Mouse (Mus musculus) limb, embryonic 11.5 days (tissue): ENCODE data around the gene Tmc5. TPM values are rescaled to one million over a fixed set of nuclear protein-coding genes. Genes with fewer than 3 reads are reported as not detected.
A peak's percentile ranks its signal among the peaks of the same experiment; 100 is the strongest.

Experiments used
- ATAC-seq: fragments of 200-750 bp; cut with Nextera tagmentation; 2 replicates; pipeline ENCODE4 v1.8.0; 2017; ENCODE audit warnings: low read depth; ENCODE audit not compliant: insufficient number of reproducible peaks, low FRiP score, low TSS enrichment
- DNase-seq: peaks from one replicate; pipeline ENCODE4 v3.0.0-alpha.2; 2015; ENCODE audit warnings: low spot score
- H3K27ac ChIP-seq: fragments of 300-500 bp; sonication (generic); replicated peaks from 2 replicates; pipeline ENCODE4 v1.5.1; 2014; ENCODE audit warnings: low read depth, mild to moderate bottlenecking, low read length
- H3K27me3 ChIP-seq: fragments of 300-500 bp; sonication (generic); 2 replicates; pipeline ENCODE4 v1.6.1; 2014; ENCODE audit warnings: mild to moderate bottlenecking, low read length, mixed read lengths; ENCODE audit not compliant: control insufficient read depth, insufficient read depth
- H3K36me3 ChIP-seq: fragments of 300-500 bp; sonication (generic); 2 replicates; pipeline ENCODE4 v1.6.1; 2014; ENCODE audit warnings: mild to moderate bottlenecking, low read length, moderate library complexity, mixed read lengths; ENCODE audit not compliant: control insufficient read depth, insufficient read depth
- H3K4me1 ChIP-seq: fragments of 300-500 bp; sonication (generic); 2 replicates; pipeline ENCODE4 v1.6.1; 2014; ENCODE audit warnings: low read length, mixed read lengths; ENCODE audit not compliant: control insufficient read depth, insufficient read depth
- H3K4me2 ChIP-seq: fragments of 300-500 bp; sonication (generic); 2 replicates; pipeline ENCODE4 v1.6.1; 2014; ENCODE audit warnings: low read depth, mild to moderate bottlenecking, moderate library complexity; ENCODE audit not compliant: severe bottlenecking
- H3K4me3 ChIP-seq: fragments of 300-500 bp; sonication (generic); 2 replicates; pipeline ENCODE4 v1.5.1; 2014; ENCODE audit warnings: low read depth, low read length
- H3K9ac ChIP-seq: fragments of 300-500 bp; sonication (generic); 2 replicates; pipeline ENCODE4 v1.6.1; 2014; ENCODE audit warnings: mild to moderate bottlenecking, low read length
- H3K9me3 ChIP-seq: fragments of 300-500 bp; sonication (generic); 2 replicates; pipeline ENCODE4 v1.6.1; 2016; ENCODE audit warnings: low read length; ENCODE audit not compliant: control insufficient read depth
- WGBS: fragments of 180-500 bp; shearing (Covaris S2); extraction: QIAGEN DNeasy Blood & Tissue Kit; methylation state at CpG from one replicate; pipeline ENCODE4 v1.1.7; 2014; 5-methylcytosine and 5-hydroxymethylcytosine counted together
- polyA plus RNA-seq: library from polyadenylated mRNA; unstranded; fragments of >200 nt; fragmentation: Nextera tagmentation; extraction: Ambion mirVana; gene quantifications from 2 replicates; pipeline ENCODE4 v1.2.1, GENCODE M21; 2014

Gene Tmc5
- polyA plus RNA-seq, 1 experiment from 2014 or later = not detected

DNA sequence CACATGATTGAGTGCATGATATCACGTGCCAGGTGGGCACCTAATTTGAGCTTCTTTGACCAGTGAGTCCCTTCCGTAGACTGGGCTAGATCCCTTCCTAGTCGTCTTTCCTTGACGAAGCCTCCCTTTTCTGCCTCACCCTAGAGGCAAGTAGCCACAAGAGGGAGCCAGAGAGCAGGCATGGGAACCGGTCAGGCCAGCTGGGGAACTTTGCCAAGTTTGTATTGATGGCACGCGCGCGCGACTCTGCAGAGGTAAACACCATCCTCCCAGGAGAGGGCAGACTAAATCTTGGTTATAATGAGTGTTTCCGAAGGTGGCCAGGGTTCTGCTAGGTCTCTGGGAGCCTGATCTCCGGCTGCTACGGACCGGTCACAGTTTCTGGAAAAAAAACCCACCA is 1.9 kb upstream of the Tmc5 start:
- peaks cover 17% of the 10 kb centered on the region for H3K4me1 ChIP-seq
- no peak overlapping the region for H3K9ac ChIP-seq
- peak overlapping the region; percentile 2; the same call in 1 of the 2 replicates for H3K4me2 ChIP-seq
- 2% methylated on average over 14 of the region's 14 CpGs for WGBS
- no peak overlapping the region for H3K27ac ChIP-seq
- DNase-seq = peak; percentile 98
- H3K27me3 ChIP-seq = peaks cover 15% of the 10 kb centered on the region
- no peak overlapping the region for H3K4me3 ChIP-seq
- H3K36me3 ChIP-seq = no peaks in the 10 kb centered on the region
- no peak for ATAC-seq
- H3K9me3 ChIP-seq = no peaks in the 10 kb centered on the region

DNA sequence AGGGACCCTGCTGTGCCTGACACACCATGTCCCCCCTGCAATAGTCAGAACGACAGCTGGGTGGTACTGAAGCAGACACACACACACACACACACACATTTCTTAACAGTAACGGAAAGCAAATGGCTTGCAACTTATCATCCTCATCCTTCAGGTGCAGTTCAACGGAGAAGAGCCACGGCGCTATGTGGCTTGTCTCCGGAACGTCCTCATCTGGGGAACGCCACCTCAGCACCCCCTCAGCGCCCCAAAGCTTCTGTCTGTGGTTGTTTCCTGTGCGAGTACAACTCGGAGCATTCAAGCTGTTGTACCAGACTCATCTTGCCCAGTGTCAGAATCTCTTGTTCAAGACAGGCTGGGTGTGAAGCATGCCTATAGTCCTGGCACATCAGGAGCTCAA is 826 bp upstream of the Tmc5 start:
- WGBS = 80% methylated on average over 11 of the region's 11 CpGs
- peaks cover 17% of the 10 kb centered on the region for H3K4me1 ChIP-seq

DNA sequence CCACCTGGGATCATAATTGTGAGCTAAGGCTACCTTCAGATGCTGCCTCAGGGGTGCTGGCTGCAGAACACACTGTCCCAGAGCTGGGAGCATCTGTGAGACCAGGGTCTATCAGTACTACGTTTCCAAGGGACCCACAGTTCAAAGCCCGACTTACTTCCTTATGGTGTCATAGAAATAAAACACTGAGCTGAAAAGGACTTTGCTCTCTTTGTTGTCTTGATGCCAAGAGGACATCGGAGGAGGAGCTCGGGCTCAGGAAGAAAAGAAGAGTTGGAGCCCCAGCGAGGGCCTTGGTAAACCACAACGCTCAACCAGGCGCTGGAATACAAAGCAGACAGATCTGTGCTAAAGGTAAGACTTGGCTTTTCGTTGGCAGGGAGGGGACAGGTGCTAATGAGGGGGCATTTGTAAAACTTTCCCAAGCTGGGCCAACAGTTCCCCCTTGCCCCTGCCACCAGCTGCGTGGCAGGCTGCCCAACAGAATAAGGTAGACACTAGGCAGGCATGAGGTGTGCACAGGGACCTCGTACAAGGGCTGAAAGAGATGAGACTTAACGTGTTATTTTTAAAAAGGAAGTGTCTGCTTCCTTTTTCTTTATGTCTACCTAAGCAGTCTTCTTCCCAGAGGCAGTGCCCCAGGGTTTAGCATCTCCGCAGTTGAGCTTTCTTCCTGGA is 3.0 kb downstream of the Tmc5 start:
- H3K9ac ChIP-seq = no peak overlapping the region
- H3K4me1 ChIP-seq = peaks cover 3% of the 10 kb centered on the region; the same call in 1 of the 2 replicates
- H3K36me3 ChIP-seq = no peaks in the 10 kb centered on the region
- H3K4me3 ChIP-seq = no peak overlapping the region
- H3K4me2 ChIP-seq = no peak overlapping the region
- H3K27ac ChIP-seq = no peak overlapping the region
- WGBS = 73% methylated on average over 12 of the region's 12 CpGs
- H3K9me3 ChIP-seq = no peaks in the 10 kb centered on the region
- DNase-seq (no peak), ATAC-seq (no peak)
- peaks cover 15% of the 10 kb centered on the region for H3K27me3 ChIP-seq

More for the DNA sequence above, 826 bp upstream of the Tmc5 start:
- H3K4me2 ChIP-seq = no peak overlapping the region
- no peak overlapping the region for H3K9ac ChIP-seq
- H3K36me3 ChIP-seq = no peaks in the 10 kb centered on the region
- no peak for ATAC-seq
- H3K27me3 ChIP-seq = peaks cover 15% of the 10 kb centered on the region
- DNase-seq = no peak
- no peak overlapping the region for H3K4me3 ChIP-seq
- no peaks in the 10 kb centered on the region for H3K9me3 ChIP-seq
- H3K27ac ChIP-seq = no peak overlapping the region

DNA sequence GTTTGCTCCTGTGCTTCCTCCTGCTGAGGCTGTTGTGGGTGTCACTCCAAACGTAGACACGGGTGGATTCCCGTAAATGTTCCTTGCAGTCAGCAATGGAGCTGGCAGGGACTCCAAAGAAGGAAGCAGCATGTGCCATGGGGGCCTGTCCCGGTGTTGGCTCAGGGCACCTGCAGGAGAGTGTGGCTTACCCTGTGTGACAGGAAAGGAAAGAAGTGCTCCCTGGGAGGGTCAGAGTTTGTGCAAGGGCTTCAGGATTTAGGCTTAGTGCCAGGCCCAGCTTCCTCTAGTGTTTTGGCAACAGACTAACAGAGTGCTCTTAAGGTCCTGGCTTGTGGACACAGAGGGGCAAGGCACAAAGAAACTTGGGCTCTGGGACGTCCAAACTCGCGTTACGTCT is 7.7 kb downstream of the Tmc5 start:
- 86% methylated on average over 8 of the region's 8 CpGs for WGBS
- no peak for DNase-seq

DNA sequence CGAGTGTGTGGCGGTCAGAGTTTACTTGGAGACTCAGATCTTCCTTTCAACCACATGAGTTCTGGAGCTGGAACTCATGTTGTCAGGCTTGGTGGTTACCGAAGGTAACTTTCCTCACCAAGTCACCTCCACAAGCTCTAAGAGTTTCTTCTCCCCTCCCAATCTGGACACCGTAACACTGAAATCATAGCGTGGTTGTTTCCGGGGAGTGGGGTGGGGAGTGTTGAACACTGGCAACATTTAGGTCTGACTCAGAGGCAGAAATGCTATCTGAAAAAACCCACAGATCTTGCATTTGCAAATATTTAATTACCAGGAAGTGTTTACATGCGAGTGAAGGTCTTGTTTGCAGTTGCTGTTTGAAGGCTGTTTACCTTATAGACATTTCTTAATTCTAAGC is 12.7 kb downstream of the Tmc5 start:
- H3K4me1 ChIP-seq = no peaks in the 10 kb centered on the region
- H3K9me3 ChIP-seq = no peaks in the 10 kb centered on the region
- H3K9ac ChIP-seq = no peak overlapping the region
- WGBS = 95% methylated on average over 7 of the region's 7 CpGs
- H3K4me3 ChIP-seq = no peak overlapping the region
- ATAC-seq (no peak), DNase-seq (no peak)
- no peaks in the 10 kb centered on the region for H3K36me3 ChIP-seq
- H3K4me2 ChIP-seq = no peak overlapping the region
- H3K27me3 ChIP-seq = no peaks in the 10 kb centered on the region
- no peak overlapping the region for H3K27ac ChIP-seq

More for the DNA sequence above, 7.7 kb downstream of the Tmc5 start:
- H3K36me3 ChIP-seq = no peaks in the 10 kb centered on the region
- H3K9ac ChIP-seq = no peak overlapping the region
- no peak overlapping the region for H3K4me3 ChIP-seq
- H3K4me2 ChIP-seq = no peak overlapping the region
- H3K27ac ChIP-seq = no peak overlapping the region
- H3K4me1 ChIP-seq = no peaks in the 10 kb centered on the region
- no peaks in the 10 kb centered on the region for H3K27me3 ChIP-seq
- H3K9me3 ChIP-seq = no peaks in the 10 kb centered on the region
- no peak for ATAC-seq

DNA sequence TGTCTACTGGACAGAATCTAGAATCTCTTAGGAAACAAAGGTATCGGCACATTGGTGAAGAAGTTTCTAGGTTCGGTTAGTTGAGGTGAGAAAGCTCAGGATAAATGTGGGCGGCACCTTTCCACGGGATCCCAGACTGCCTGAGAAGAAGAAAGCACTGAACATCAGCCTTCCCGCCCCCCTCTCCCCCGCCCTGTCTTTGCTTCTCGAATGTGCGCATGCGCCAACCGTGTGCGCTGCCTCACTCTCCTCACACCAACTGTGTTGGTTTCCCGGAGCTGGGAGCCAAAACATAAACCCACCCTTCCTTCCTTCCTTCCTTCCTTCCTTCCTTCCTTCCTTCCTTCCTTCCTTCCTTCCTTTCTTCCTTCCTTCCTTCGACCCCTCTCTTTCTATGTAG is 13.6 kb downstream of the Tmc5 start:
- Histone ChIP-seq H3K36me3 (no peaks in the 10 kb centered on the region), H3K9ac (no peak overlapping the region), H3K27me3 (no peaks in the 10 kb centered on the region), H3K27ac (no peak overlapping the region), H3K4me2 (no peak overlapping the region), H3K4me1 (no peaks in the 10 kb centered on the region), H3K4me3 (no peak overlapping the region), H3K9me3 (no peaks in the 10 kb centered on the region)
- no peak for DNase-seq
- WGBS = 87% methylated on average over 13 of the region's 13 CpGs
- no peak for ATAC-seq

DNA sequence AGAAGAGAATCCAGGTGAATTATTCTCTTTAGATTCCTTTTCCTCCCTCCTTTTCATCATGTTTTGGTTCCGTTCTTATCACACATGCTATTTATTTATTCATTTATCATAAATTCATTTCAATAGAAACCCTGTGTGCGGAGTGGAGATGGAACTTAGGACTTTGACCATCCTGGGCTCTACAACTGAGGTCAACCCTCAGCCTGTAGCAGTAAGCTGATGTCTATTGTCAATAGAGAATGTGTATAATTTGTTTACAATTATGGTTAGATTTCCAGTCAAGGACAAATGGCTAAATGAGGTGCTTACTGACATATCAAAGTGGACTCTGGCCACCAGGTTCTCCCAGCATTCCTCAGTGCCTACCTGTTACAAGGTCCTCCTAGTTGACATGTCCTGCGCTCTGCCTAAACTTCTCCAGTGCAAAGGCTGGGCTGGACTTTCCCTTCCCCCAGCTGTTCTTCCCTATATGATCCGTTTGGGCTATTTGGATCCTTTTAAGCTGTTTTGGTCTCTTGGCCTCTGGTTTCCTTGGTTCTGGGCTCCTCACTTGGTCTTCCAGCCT is 14.2 kb downstream of the Tmc5 start:
- no peak overlapping the region for H3K4me3 ChIP-seq
- H3K4me2 ChIP-seq = no peak overlapping the region
- H3K4me1 ChIP-seq = no peaks in the 10 kb centered on the region
- WGBS = 89% methylated on average over 4 of the region's 4 CpGs
- DNase-seq (no peak), ATAC-seq (no peak)
- no peak overlapping the region for H3K9ac ChIP-seq
- H3K36me3 ChIP-seq = no peaks in the 10 kb centered on the region
- no peak overlapping the region for H3K27ac ChIP-seq
- H3K27me3 ChIP-seq = no peaks in the 10 kb centered on the region
- no peaks in the 10 kb centered on the region for H3K9me3 ChIP-seq

DNA sequence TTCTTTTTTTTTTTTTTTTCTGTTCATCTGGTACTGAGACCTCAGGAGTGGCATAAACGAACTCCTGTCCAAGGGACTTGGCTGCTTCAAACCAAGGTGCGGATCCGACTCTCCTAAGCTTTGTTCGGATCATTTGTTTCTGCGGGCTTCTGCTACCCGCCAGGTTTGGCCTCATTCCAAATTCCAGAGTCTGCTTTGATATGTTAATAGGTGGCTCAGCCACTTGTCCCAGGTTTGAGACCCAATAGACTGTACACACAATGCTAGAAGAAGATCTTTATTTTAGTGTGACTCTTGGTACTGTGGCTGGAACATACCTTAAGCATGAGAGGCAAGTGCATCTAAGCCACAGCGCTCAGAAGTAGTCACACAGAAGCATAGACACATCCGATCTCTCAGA is 14.8 kb downstream of the Tmc5 start:
- Histone ChIP-seq H3K27me3 (no peaks in the 10 kb centered on the region), H3K9me3 (no peaks in the 10 kb centered on the region), H3K9ac (no peak overlapping the region), H3K4me1 (no peaks in the 10 kb centered on the region), H3K27ac (no peak overlapping the region), H3K4me3 (no peak overlapping the region), H3K4me2 (no peak overlapping the region), H3K36me3 (no peaks in the 10 kb centered on the region)
- ATAC-seq (no peak), DNase-seq (no peak)
- WGBS = 83% methylated on average over 8 of the region's 8 CpGs

DNA sequence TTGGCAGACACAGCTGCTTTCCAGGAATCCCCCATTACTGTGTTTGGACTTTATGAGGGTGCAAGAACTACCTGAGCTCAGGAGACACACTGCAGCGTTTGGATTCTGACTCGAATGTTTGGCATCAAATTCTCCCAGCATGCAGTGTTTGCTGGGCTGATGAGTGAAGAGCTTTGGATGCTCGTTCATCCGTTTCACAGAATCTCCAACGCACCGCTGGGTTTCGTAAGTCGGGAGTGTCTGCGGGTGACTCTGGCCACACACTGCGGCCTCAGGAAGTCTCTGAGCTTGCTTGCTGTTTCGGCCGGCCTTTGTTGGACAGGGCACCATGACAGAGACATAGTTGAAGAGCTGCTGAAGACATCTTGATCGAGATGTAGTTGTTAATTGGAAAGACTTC is 17.0 kb downstream of the Tmc5 start:
- WGBS = 83% methylated on average over 13 of the region's 13 CpGs
- no peak for ATAC-seq

More for the DNA sequence above, 17.0 kb downstream of the Tmc5 start:
- Histone ChIP-seq H3K27me3 (no peaks in the 10 kb centered on the region), H3K4me1 (no peaks in the 10 kb centered on the region), H3K4me2 (no peak overlapping the region), H3K36me3 (no peaks in the 10 kb centered on the region), H3K4me3 (no peak overlapping the region), H3K27ac (no peak overlapping the region), H3K9me3 (no peaks in the 10 kb centered on the region), H3K9ac (no peak overlapping the region)
- no peak for DNase-seq
